Mouse (Mus musculus): ENCODE data around the gene Rabgap1l.

Gene Rabgap1l

DNA sequence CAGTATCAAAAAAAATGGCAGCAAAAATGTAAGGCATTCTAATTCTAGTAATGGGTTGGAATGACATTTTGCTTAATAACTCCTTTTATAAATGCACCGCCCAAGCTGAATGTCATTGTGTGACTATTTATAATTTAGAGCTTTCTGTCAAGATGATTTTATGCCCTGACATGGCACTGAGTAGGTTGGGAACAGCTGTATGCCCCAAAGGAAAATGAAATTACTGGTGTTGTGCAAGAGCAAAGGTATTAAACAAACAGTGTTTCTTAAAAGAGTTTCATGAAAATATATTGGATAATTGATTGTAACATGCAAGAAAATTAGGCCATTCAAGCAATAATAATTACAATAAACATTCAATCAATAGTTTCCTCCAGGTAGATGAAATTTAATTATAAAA, 198.4 kb downstream of the Rabgap1l start:
- DNase-seq (ENCODE audit: low read depth, low spot score) = no peak

DNA sequence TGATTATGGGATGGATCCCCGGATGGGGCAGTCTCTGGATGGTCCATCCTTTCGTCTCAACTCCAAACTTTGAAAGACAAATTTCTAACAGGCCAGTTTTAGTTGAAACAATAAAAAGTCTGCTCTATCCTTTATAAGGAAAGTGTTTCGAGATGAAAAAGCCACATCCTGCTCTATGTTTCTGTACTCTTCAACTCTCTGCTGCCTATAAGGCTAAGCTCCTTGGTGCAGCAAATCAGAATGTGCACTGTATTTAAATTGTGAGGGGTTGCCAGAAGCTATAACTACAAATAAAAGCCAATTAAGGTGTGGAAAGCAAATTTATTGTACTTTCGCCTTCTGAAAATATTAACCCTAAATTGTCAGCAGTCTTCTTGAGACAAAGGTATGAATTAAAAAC, 198.9 kb downstream of the Rabgap1l start:
- no peak for DNase-seq (ENCODE audit: low read depth, low spot score)

DNA sequence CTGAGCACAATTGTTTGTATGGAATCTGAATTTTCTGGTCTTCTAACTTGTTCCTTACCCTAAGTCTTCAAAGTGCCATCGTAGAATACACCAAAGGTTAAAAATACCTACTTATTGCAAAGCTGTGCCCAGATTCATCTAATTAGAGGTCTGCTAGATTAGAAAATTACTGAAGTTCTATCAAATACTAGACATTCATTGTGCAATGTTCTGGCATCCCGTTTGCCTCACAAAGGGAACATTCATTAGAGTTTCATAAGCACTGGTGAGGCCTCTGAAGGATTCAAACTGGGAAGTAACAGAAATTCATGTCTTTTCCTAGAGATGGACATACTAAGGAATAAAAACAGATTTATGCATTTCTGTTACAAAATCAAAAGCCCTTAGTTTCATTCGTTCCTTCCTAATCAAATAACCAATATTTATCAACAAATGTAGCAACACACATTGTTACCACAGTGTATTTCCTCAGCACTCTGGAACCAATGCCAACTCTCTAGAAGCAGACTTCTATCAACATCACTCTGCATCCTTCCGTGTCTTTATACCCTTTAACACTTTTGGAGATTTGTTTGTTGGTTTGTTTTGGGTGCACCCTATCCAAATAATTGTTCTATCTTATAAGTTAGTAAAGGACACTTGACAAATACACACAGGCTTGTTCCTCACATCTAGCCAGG, 204.0 kb downstream of the Rabgap1l start:
- no peak for DNase-seq (ENCODE audit: low read depth, low spot score)

GRCm38 (mm10) chr1:160579309-160580233, 213.4 kb downstream of the Rabgap1l start:
- DNase-seq (ENCODE audit: low read depth, low spot score) = no peak

DNA sequence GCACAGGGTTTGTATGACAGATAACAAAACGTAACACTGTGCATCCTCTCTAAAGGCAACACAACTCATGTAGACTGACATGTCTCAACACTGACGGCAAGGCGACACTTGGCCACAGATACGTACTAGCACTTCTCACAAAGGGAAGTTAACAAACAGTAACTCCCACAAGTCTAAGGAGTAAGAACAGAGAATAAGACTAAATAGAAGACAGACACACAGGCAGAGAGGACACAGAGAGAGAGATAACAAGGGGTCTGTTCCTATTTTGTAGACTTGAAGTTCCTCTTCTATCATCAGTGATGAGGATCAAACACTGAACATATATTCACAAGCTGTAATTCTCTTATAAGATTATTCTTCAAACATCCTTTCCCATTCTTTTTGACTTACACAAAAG, 216.9 kb downstream of the Rabgap1l start:
- DNase-seq (ENCODE audit: low read depth, low spot score) = no peak

- no peak for DNase-seq (ENCODE audit: low read depth, low spot score)
Observed at GRCm38 (mm10) chr1:160574039-160574438, 219.0 kb downstream of the Rabgap1l start.

DNA sequence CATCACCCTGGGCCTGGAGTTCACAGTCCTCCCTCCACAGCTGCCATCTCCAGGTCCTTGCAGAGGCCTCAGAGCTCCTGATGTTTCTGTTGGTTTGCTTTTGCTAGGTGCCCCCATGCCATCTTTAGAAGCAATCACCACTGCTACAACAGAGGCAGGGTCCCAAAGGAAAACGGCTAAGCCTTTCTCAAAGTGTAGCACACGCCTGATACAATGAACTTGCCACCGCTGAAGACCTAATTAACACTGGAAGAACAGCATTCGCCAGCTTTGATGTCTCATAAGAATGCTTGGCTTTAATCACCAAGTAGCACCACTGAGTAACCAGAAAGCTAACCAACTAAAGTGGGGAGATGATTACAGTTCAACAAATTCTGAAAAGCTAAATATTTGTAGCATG, 226.6 kb downstream of the Rabgap1l start:
- DNase-seq (ENCODE audit: low read depth, low spot score) = no peak

DNA sequence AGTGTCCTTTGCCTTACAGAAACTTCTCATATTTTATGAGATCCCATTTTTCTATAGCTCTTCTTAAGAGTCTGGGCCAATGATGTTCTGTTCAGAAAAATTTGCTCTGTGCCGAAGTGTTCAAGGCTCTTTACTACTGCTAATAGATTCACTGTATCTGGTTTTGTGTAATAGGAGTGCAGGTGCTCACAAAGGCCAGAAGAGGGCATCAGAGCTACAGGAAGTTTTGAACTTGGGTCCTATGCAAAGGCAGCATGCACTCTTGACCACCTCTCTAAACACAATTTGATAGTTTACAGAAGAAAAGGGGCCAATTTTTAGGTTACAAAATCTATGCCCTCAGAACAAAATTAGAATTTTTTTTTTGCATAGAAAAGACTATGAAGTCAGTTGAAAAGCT, 231.6 kb downstream of the Rabgap1l start:
- DNase-seq (ENCODE audit: low read depth, low spot score) = peak; percentile 22

DNA sequence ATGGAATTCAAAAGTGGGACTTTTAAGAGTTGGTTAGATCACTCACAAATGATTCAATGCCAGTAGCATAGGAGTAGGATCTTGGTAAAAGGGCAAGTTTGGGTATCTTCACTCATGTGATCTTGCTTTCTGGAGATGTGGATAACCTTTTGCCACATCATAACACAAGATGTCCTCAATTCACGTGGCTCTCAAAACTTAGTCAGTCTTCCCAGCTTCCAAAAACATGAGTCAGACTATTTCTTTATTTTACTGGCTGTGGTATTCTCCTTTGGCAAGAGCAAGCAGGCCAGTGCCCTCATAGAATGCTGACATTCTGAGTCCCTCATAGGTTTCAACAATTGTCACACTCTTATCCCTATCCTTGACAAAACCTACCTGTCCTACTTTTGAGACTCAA, 242.4 kb downstream of the Rabgap1l start:
- DNase-seq (ENCODE audit: low read depth, low spot score) = no peak

- DNase-seq (ENCODE audit: low read depth, low spot score) = no peak
Observed at GRCm38 (mm10) chr1:160547934-160548876, 244.8 kb downstream of the Rabgap1l start.

DNA sequence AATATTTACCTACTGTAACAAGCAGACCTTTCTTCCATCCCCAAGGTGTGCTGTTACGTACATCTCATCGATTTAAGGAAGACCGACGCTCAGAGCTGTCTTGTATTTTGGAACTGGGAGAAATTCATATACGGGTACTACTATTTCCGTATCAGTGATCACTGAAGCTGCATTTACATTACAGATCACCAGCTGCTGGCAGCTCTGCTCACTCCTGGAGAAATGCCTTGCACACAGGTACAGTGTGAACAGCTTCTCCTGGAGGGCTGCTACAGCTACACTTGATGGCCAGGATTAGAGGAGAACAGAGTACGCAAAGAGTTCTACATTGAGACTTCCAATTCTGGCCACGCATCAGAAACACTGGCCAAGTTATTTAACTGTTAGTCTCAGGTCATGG, 257.4 kb downstream of the Rabgap1l start:
- no peak for DNase-seq (ENCODE audit: low read depth, low spot score)

DNA sequence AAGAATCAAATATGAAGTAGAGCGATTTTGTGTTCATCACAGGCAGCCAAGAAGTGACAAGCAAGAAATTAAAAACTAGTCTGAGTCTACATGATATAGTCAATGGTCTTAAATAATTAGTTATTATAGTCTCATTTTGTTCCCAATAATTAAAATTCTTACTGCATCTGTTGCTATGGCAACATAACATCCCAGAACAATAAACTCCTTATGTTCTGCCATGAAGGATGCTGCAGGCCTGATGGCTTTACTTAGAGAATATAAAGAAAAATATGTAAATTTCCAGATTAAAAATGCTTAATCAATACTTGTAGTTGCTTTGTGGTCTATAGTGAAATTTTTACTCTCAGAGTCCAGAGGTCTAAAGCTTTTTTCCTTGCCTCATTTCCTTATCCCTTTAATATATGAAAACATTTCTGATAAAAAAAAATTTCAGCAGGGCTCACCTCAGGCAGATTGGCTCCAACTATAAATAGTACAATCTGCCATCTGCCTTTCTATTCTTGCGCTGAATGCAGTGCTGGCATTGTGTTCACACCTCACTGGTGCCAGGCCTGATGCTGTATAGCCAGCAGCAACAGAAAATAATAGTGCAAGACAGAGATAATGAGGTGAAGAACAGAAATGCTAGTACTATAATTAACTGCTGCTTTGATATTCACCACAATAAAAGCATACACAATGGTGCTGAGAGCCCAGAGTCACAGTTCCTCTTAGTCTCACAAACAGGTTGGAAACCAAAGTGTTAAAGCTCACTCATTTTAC, 258.3 kb downstream of the Rabgap1l start:
- DNase-seq (ENCODE audit: low read depth, low spot score) = no peak

GRCm38 (mm10) chr1:160533209-160533820, 259.7 kb downstream of the Rabgap1l start:
- no peak for DNase-seq (ENCODE audit: low read depth, low spot score)

GRCm38 (mm10) chr1:160531402-160531801, 261.6 kb downstream of the Rabgap1l start:
- no peak for DNase-seq (ENCODE audit: low read depth, low spot score)

GRCm38 (mm10) chr1:160521918-160522317, 271.1 kb downstream of the Rabgap1l start:
- DNase-seq (ENCODE audit: low read depth, low spot score) = peak; percentile 46

DNA sequence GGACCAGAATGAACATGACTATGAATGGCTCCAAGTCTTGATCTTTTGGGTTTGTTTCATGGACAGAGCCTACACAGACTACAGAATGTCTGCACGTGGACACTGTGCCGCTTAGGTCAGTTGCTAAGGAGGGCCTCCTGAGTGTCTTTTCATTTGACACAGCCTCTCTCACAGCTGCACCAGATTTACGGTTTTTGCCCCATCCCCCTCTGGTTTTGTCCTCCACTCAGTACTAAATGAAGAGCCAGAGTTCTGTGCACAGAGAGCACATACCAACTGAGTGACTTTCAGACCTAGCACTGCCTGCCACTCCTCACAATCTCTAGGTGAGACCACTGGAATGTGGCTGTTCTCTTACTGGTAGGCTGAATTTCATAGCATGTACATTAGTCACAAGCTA, 272.3 kb downstream of the Rabgap1l start:
- DNase-seq (ENCODE audit: low read depth, low spot score) = no peak

DNA sequence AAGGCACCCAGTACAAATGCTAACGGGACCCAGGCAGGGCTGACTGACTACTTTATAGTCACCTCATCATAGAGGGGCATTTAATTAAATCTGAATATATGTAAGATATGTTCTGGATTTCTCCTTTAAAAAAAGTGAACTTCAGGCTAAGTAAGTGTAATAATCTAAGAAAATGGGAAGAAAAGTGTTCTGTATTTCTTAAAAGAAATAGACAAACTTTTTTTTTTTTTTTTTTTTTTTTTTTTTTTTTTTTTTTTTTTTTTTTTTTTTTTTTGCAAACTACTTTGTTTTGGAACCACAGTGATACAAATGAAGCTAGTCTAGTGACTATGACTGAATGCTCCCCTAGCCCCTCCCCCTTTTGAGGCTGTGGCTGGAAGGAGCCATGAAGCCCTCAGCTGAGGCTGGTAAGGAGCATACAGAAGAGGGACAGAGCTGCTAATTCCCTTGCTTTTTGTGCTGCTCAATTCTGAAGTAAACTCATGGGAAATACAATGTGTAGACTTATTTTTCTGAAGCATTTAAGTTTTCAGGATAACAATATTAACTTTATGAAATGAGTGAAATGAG, 273.0 kb downstream of the Rabgap1l start:
- no peak for DNase-seq (ENCODE audit: low read depth, low spot score)

DNA sequence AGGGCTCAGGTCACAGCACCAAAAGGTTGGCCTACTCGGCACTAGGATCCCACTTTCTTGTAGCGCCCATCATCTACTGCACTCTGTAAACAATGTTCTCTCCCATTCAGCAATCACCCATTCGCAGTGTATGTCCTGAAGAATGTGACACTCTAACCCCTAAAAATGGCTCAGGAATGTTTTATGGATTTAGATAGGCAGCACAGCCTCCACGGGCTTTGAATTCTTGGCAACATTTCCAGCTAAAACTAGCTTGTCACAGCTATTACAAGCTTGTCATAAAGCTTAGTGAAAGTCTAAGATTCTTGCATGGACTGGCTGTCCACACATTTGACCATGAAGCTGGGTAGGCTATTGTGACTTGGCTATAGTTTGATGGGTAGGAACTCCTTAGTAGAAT, 274.5 kb downstream of the Rabgap1l start:
- DNase-seq (ENCODE audit: low read depth, low spot score) = no peak

GRCm38 (mm10) chr1:160507766-160508165, 285.2 kb downstream of the Rabgap1l start:
- DNase-seq (ENCODE audit: low read depth, low spot score) = no peak

GRCm38 (mm10) chr1:160496906-160497577, 296.0 kb downstream of the Rabgap1l start:
- DNase-seq (ENCODE audit: low read depth, low spot score) = no peak

Measured in retina, adult 2 months (tissue).